25 mouse cellular contexts compared by ENCODE assay signal in genomic region chr7:109220026-109220425, GRCm38 (mm10). TPM values are rescaled to one million over a fixed set of nuclear protein-coding genes. Genes with fewer than 3 reads are reported as not detected.
A peak's percentile ranks its signal among the peaks of the same experiment; 100 is the strongest.
DNase-seq lines count a peak whose midpoint lies in the region; ATAC-seq lines count a peak whose summit lies in the region.
"Had no signal": no experiment of that assay in that cellular context is flagged by ENCODE, and none has a peak within 500 bp of the region (broad histone marks: within the 10 kb centered on the region; RNA-seq: fewer than 3 reads in every experiment).

No protein-coding gene starts in this region.

- no peak overlapping the region for H3K4me3 ChIP-seq in forebrain, embryonic 10.5 days
- H3K4me3 ChIP-seq in forebrain, embryonic 15.5 days = no peak overlapping the region
- H3K4me3 ChIP-seq in hindbrain, embryonic 12.5 days = no peak overlapping the region
- H3K4me3 ChIP-seq in hindbrain, embryonic 16.5 days (ENCODE audit: low read length) = no peak overlapping the region
- H3K4me3 ChIP-seq in midbrain, embryonic 11.5 days (ENCODE audit: low read depth, low read length) = no peak overlapping the region
- H3K4me3 ChIP-seq in midbrain, embryonic 13.5 days (replicated peaks) = no peak overlapping the region
- H3K4me3 ChIP-seq: embryonic facial prominence, embryonic 10.5 days; embryonic facial prominence, embryonic 13.5 days; erythroblast, embryonic 14.5 days; forebrain, embryonic 13.5 days; gastrocnemius, adult 2 months; heart, adult 2 months; heart, embryonic 10.5 days; heart, embryonic 13.5 days had no signal

- peaks cover 98% of the 10 kb centered on the region for H3K27me3 ChIP-seq in forebrain, embryonic 10.5 days (ENCODE audit: poor library complexity, severe bottlenecking)
- H3K27me3 ChIP-seq in forebrain, embryonic 15.5 days = peaks cover 20% of the 10 kb centered on the region
- no peaks in the 10 kb centered on the region for H3K27me3 ChIP-seq in hindbrain, embryonic 12.5 days
- peaks cover 3% of the 10 kb centered on the region; the same call in 1 of the 2 replicates for H3K27me3 ChIP-seq in hindbrain, embryonic 16.5 days (replicated peaks; ENCODE audit: control insufficient read depth, insufficient read depth, low read length)
- no peaks in the 10 kb centered on the region for H3K27me3 ChIP-seq in midbrain, embryonic 11.5 days (ENCODE audit: control insufficient read depth, insufficient read depth, low read length)
- H3K27me3 ChIP-seq in midbrain, embryonic 13.5 days = no peaks in the 10 kb centered on the region; the same call in 1 of the 2 replicates
- H3K27me3 ChIP-seq: embryonic facial prominence, embryonic 13.5 days had no signal

- H3K27ac ChIP-seq in forebrain, embryonic 10.5 days = peak overlapping the region; percentile 72
- no peak overlapping the region for H3K27ac ChIP-seq in forebrain, embryonic 15.5 days (replicated peaks)
- peak overlapping the region; percentile 44; the same call in 1 of the 2 replicates for H3K27ac ChIP-seq in hindbrain, embryonic 12.5 days
- no peak overlapping the region for H3K27ac ChIP-seq in hindbrain, embryonic 16.5 days (ENCODE audit: low read depth, low read length)
- no peak overlapping the region for H3K27ac ChIP-seq in midbrain, embryonic 11.5 days (ENCODE audit: low read depth, low read length)
- no peak overlapping the region; the same call in 1 of the 2 replicates for H3K27ac ChIP-seq in midbrain, embryonic 13.5 days
- H3K27ac ChIP-seq: embryonic facial prominence, embryonic 10.5 days; embryonic facial prominence, embryonic 13.5 days; forebrain, embryonic 13.5 days; gastrocnemius, adult 2 months; heart, adult 2 months; heart, embryonic 10.5 days; heart, embryonic 13.5 days had no signal

- no peaks in the 10 kb centered on the region for H3K36me3 ChIP-seq in forebrain, embryonic 10.5 days (replicated peaks)
- H3K36me3 ChIP-seq in forebrain, embryonic 15.5 days = no peaks in the 10 kb centered on the region
- H3K36me3 ChIP-seq in hindbrain, embryonic 12.5 days = no peaks in the 10 kb centered on the region
- no peaks in the 10 kb centered on the region for H3K36me3 ChIP-seq in hindbrain, embryonic 16.5 days (ENCODE audit: control insufficient read depth, insufficient read depth, low read length)
- no peaks in the 10 kb centered on the region for H3K36me3 ChIP-seq in midbrain, embryonic 11.5 days (ENCODE audit: control insufficient read depth, insufficient read depth, low read length)
- H3K36me3 ChIP-seq in midbrain, embryonic 13.5 days = no peaks in the 10 kb centered on the region
- H3K36me3 ChIP-seq: embryonic facial prominence, embryonic 10.5 days; embryonic facial prominence, embryonic 13.5 days; heart, embryonic 10.5 days; heart, embryonic 13.5 days had no signal

- DNase-seq in forebrain, embryonic 10.5 days (ENCODE audit: extremely low spot score, low spot score) = no peak
- peak; percentile 73 for DNase-seq in midbrain, embryonic 11.5 days (ENCODE audit: low spot score, missing footprints)
- DNase-seq: adrenal gland, adult 2 months; adrenal gland, postnatal 14 days; cerebellum, adult 11 months; cerebellum, adult 2 months; cerebellum, postnatal 10 days; cerebellum, postnatal 36 days; embryo, embryonic 11 days; forebrain, postnatal 0 days; gastrocnemius, adult 2 months; gastrocnemius, postnatal 14 days; heart, adult 2 months had no signal

- no peak overlapping the region for H3K9ac ChIP-seq in forebrain, embryonic 15.5 days (replicated peaks)
- H3K9ac ChIP-seq in hindbrain, embryonic 12.5 days = no peak overlapping the region
- H3K9ac ChIP-seq in hindbrain, embryonic 16.5 days (ENCODE audit: low read depth, low read length) = no peak overlapping the region
- no peak overlapping the region for H3K9ac ChIP-seq in midbrain, embryonic 11.5 days (ENCODE audit: low read length)
- no peak overlapping the region for H3K9ac ChIP-seq in midbrain, embryonic 13.5 days (replicated peaks)
- H3K9ac ChIP-seq: embryonic facial prominence, embryonic 13.5 days; forebrain, embryonic 13.5 days; forebrain, postnatal 0 days; heart, embryonic 13.5 days had no signal

- ATAC-seq in forebrain, embryonic 15.5 days (replicated peaks) = no peak
- no peak for ATAC-seq in hindbrain, embryonic 12.5 days (ENCODE audit: low FRiP score)
- ATAC-seq in hindbrain, embryonic 16.5 days = no peak
- ATAC-seq in midbrain, embryonic 11.5 days (ENCODE audit: low FRiP score) = no peak
- ATAC-seq in midbrain, embryonic 13.5 days = no peak
- no peak for ATAC-seq in granulocyte monocyte progenitor cell, adult 5-6 weeks (replicated peaks; ENCODE audit: poor library complexity, severe bottlenecking)
- ATAC-seq: forebrain, embryonic 13.5 days; forebrain, postnatal 0 days; intestine, postnatal 0 days had no signal

- peaks cover 28% of the 10 kb centered on the region for H3K4me1 ChIP-seq in forebrain, embryonic 10.5 days
- 0 out of 2 replicates have a peak, but pooled peaks cover 5% of the 10 kb centered on the region for H3K4me1 ChIP-seq in forebrain, embryonic 15.5 days
- H3K4me1 ChIP-seq in hindbrain, embryonic 12.5 days = peaks cover 16% of the 10 kb centered on the region
- peaks cover 3% of the 10 kb centered on the region; the same call in 1 of the 2 replicates for H3K4me1 ChIP-seq in hindbrain, embryonic 16.5 days (ENCODE audit: control insufficient read depth, insufficient read depth, low read depth, low read length)
- peaks cover 14% of the 10 kb centered on the region; the same call in 1 of the 2 replicates for H3K4me1 ChIP-seq in midbrain, embryonic 11.5 days (ENCODE audit: control insufficient read depth, insufficient read depth, low read length)
- peaks cover 30% of the 10 kb centered on the region for H3K4me1 ChIP-seq in midbrain, embryonic 13.5 days (replicated peaks)
- H3K4me1 ChIP-seq: embryonic facial prominence, embryonic 13.5 days; heart, embryonic 13.5 days had no signal

- WGBS in forebrain, embryonic 10.5 days = 82% methylated on average over 4 of the region's 4 CpGs
- WGBS in forebrain, embryonic 15.5 days = 75% methylated on average over 4 of the region's 4 CpGs
- WGBS in hindbrain, embryonic 12.5 days = 86% methylated on average over 4 of the region's 4 CpGs
- WGBS in hindbrain, embryonic 16.5 days = 66% methylated on average over 4 of the region's 4 CpGs
- 81% methylated on average over 4 of the region's 4 CpGs for WGBS in midbrain, embryonic 11.5 days
- WGBS in midbrain, embryonic 13.5 days = 75% methylated on average over 4 of the region's 4 CpGs

- no peak overlapping the region for H3K4me2 ChIP-seq in forebrain, embryonic 15.5 days (replicated peaks)
- H3K4me2 ChIP-seq in hindbrain, embryonic 12.5 days (replicated peaks) = no peak overlapping the region
- H3K4me2 ChIP-seq in hindbrain, embryonic 16.5 days (ENCODE audit: low read length) = no peak overlapping the region
- no peak overlapping the region for H3K4me2 ChIP-seq in midbrain, embryonic 11.5 days
- no peak overlapping the region for H3K4me2 ChIP-seq in midbrain, embryonic 13.5 days (replicated peaks)
- H3K4me2 ChIP-seq: embryonic facial prominence, embryonic 13.5 days; forebrain, embryonic 13.5 days; heart, embryonic 13.5 days had no signal

- H3K9me3 ChIP-seq in forebrain, embryonic 10.5 days = no peaks in the 10 kb centered on the region; the same call in 1 of the 2 replicates
- no peaks in the 10 kb centered on the region for H3K9me3 ChIP-seq in forebrain, embryonic 15.5 days
- H3K9me3 ChIP-seq in hindbrain, embryonic 12.5 days (replicated peaks) = no peaks in the 10 kb centered on the region
- H3K9me3 ChIP-seq in hindbrain, embryonic 16.5 days (ENCODE audit: control insufficient read depth, low read length) = no peaks in the 10 kb centered on the region
- no peaks in the 10 kb centered on the region for H3K9me3 ChIP-seq in midbrain, embryonic 11.5 days (ENCODE audit: control insufficient read depth, low read length)
- no peaks in the 10 kb centered on the region for H3K9me3 ChIP-seq in midbrain, embryonic 13.5 days
- H3K9me3 ChIP-seq: embryonic facial prominence, embryonic 10.5 days; embryonic facial prominence, embryonic 13.5 days; forebrain, embryonic 13.5 days; heart, embryonic 10.5 days; heart, embryonic 13.5 days had no signal

RNA-seq across cellular contexts. Expression of gene Lmo1, which starts 45.0 kb away (rescaled TPM):
- polyA plus RNA-seq in forebrain, embryonic 10.5 days (2016; fragmentation: Nextera tagmentation; extraction: Ambion mirVana) = 21.9 and 29.6 TPM in 2 replicates
- polyA plus RNA-seq in forebrain, embryonic 15.5 days (2015; fragmentation: Nextera tagmentation; extraction: Ambion mirVana) = 102 and 134 TPM in 2 replicates
- 46.3 and 50.9 TPM in 2 replicates for polyA plus RNA-seq in hindbrain, embryonic 12.5 days (2016; fragmentation: Nextera tagmentation; extraction: Ambion mirVana)
- 35.6 and 48.0 TPM in 2 replicates for polyA plus RNA-seq in hindbrain, embryonic 16.5 days (2015; fragmentation: Nextera tagmentation; extraction: Ambion mirVana)
- 117 and 124 TPM in 2 replicates for polyA plus RNA-seq in midbrain, embryonic 11.5 days (2014; fragmentation: Nextera tagmentation; extraction: Ambion mirVana)
- 95.3 and 121 TPM in 2 replicates for polyA plus RNA-seq in midbrain, embryonic 13.5 days (2015; fragmentation: Nextera tagmentation; extraction: Ambion mirVana)
- total RNA-seq in granulocyte monocyte progenitor cell, adult 5-6 weeks (2014; fragmentation: Nextera tagmentation) = 23.7 and 33.5 TPM in 2 replicates
- 7.1 and 9.4 TPM in 2 replicates for total RNA-seq in granulocyte monocyte progenitor cell, adult 5-6 weeks (2017)
- polyA plus RNA-seq: erythroblast, embryonic 14.5 days had no signal

Comparison
In these comparisons a context has a peak if more than half of its experiments do, and no peak if none do; other contexts are left out.
1. H3K27ac ChIP-seq: peak in forebrain, embryonic 10.5 days (single experiment) and hindbrain, embryonic 12.5 days (single experiment); none in forebrain, embryonic 15.5 days (single experiment), hindbrain, embryonic 16.5 days (single experiment), midbrain, embryonic 11.5 days (single experiment) and midbrain, embryonic 13.5 days (single experiment).